29 mouse cellular contexts compared by ENCODE assay signal in genomic region chr8:57463757-57464156, GRCm38 (mm10). TPM values are rescaled to one million over a fixed set of nuclear protein-coding genes. Genes with fewer than 3 reads are reported as not detected.
DNase-seq lines count a peak whose midpoint lies in the region; ATAC-seq and TF ChIP-seq lines count a peak whose summit lies in the region.
"Had no signal": no experiment of that assay in that cellular context is flagged by ENCODE, and none has a peak within 500 bp of the region (broad histone marks: within the 10 kb centered on the region; RNA-seq: fewer than 3 reads in every experiment).

No protein-coding gene starts in this region.

- no peak overlapping the region for H3K4me3 ChIP-seq in kidney, adult 2 months (ENCODE audit: insufficient read depth, low read depth, low read length)
- H3K4me3 ChIP-seq in C2C12 (ENCODE audit: insufficient read depth, poor library complexity, severe bottlenecking) = no peak overlapping the region
- H3K4me3 ChIP-seq in intestine, embryonic 15.5 days (replicated peaks) = no peak overlapping the region
- H3K4me3 ChIP-seq in myocyte = no peak overlapping the region
- H3K4me3 ChIP-seq: embryonic facial prominence, embryonic 10.5 days; embryonic facial prominence, embryonic 13.5 days; erythroblast, embryonic 14.5 days; forebrain, embryonic 12.5 days; forebrain, embryonic 15.5 days; heart, adult 2 months; heart, embryonic 10.5 days; heart, embryonic 13.5 days had no signal

- no peak overlapping the region for H3K27ac ChIP-seq in kidney, adult 2 months (ENCODE audit: insufficient read depth, low read depth, low read length)
- no peak overlapping the region for H3K27ac ChIP-seq in intestine, embryonic 15.5 days
- H3K27ac ChIP-seq: embryonic facial prominence, embryonic 10.5 days; embryonic facial prominence, embryonic 13.5 days; forebrain, embryonic 12.5 days; forebrain, embryonic 15.5 days; heart, adult 2 months; heart, embryonic 10.5 days; heart, embryonic 13.5 days; hindbrain, embryonic 14.5 days had no signal

- WGBS in kidney, adult 2 months = 56% methylated on average over 3 of the region's 3 CpGs
- 74% methylated on average over 3 of the region's 3 CpGs for WGBS in intestine, embryonic 15.5 days

- no peak for TF ChIP-seq CTCF in kidney, adult 2 months (conservative IDR thresholded peaks at IDR 0.05; ENCODE audit: insufficient read depth, insufficient read length, low read depth, low read length)
- no peak for TF ChIP-seq CTCF in C2C12 (IDR thresholded peaks at IDR 0.05; ENCODE audit: control insufficient read depth, insufficient read depth, insufficient read length)

- 0 out of 2 replicates have a peak, but pooled peaks cover 4% of the 10 kb centered on the region for H3K4me1 ChIP-seq in kidney, adult 2 months (ENCODE audit: control insufficient read depth, insufficient read depth, low read length)
- H3K4me1 ChIP-seq in intestine, embryonic 15.5 days (replicated peaks) = no peaks in the 10 kb centered on the region
- H3K4me1 ChIP-seq: embryonic facial prominence, embryonic 10.5 days; embryonic facial prominence, embryonic 13.5 days; forebrain, embryonic 12.5 days; forebrain, embryonic 15.5 days had no signal

- TF ChIP-seq POLR2A in kidney, adult 2 months (IDR thresholded peaks at IDR 0.05; ENCODE audit: low read depth, low read length) = no peak
- TF ChIP-seq POLR2A in myocyte (IDR thresholded peaks at IDR 0.05; ENCODE audit: insufficient read length, low read depth) = no peak

- peak; percentile 76 for ATAC-seq in intestine, embryonic 15.5 days
- ATAC-seq in inflammation-experienced regulatory T-cells, adult 6 months = no peak
- ATAC-seq: CD4-positive, CD25-positive, alpha-beta regulatory T cell, adult 4 months; forebrain, embryonic 15.5 days had no signal

- H3K4me2 ChIP-seq in intestine, embryonic 15.5 days (replicated peaks) = no peak overlapping the region
- H3K4me2 ChIP-seq in myocyte (ENCODE audit: low read depth) = no peak overlapping the region
- H3K4me2 ChIP-seq: embryonic facial prominence, embryonic 13.5 days; forebrain, embryonic 12.5 days; forebrain, embryonic 15.5 days; heart, embryonic 13.5 days; hindbrain, embryonic 14.5 days had no signal

- DNase-seq in kidney, adult 2 months = peak; percentile 62
- DNase-seq in kidney, postnatal 4 days = no peak
- DNase-seq in right cerebral cortex, adult 18-20 months = no peak
- DNase-seq: adrenal gland, adult 8-10 months; adrenal gland, postnatal 25 days; B cell, adult 2 months; cerebellum, adult 11-12 months; cerebellum, adult 8-10 months; cerebellum, postnatal 10 days; cerebellum, postnatal 36 days; embryo, embryonic 11 days; gastrocnemius, postnatal 25 days; heart, adult 2 months; heart, postnatal 14 days; heart, postnatal 4 days had no signal

- H3K79me2 ChIP-seq in C2C12 (ENCODE audit: control insufficient read depth, insufficient read depth) (no peaks in the 10 kb centered on the region), myocyte (ENCODE audit: control insufficient read depth, insufficient read depth) (no peaks in the 10 kb centered on the region)

- H3K27me3 ChIP-seq in kidney, adult 2 months (replicated peaks; ENCODE audit: control insufficient read depth, insufficient read depth, low read length) = no peaks in the 10 kb centered on the region
- H3K27me3 ChIP-seq in C2C12 (ENCODE audit: control insufficient read depth, insufficient read depth, insufficient read length) = peaks cover 4% of the 10 kb centered on the region
- no peaks in the 10 kb centered on the region for H3K27me3 ChIP-seq in intestine, embryonic 15.5 days (replicated peaks)
- H3K27me3 ChIP-seq in myocyte (ENCODE audit: control insufficient read depth, insufficient read depth, insufficient read length) = peaks cover 7% of the 10 kb centered on the region
- H3K27me3 ChIP-seq: embryonic facial prominence, embryonic 13.5 days; forebrain, embryonic 12.5 days; forebrain, embryonic 15.5 days; heart, embryonic 13.5 days had no signal

- H3K9me3 ChIP-seq in intestine, embryonic 15.5 days = no peaks in the 10 kb centered on the region
- H3K9me3 ChIP-seq: embryonic facial prominence, embryonic 10.5 days; embryonic facial prominence, embryonic 13.5 days; forebrain, embryonic 12.5 days; forebrain, embryonic 15.5 days; heart, embryonic 10.5 days; heart, embryonic 13.5 days had no signal

- no peak overlapping the region for H3ac ChIP-seq in C2C12 (ENCODE audit: control insufficient read depth, insufficient read length, low read depth)
- H3ac ChIP-seq in myocyte (ENCODE audit: control insufficient read depth, insufficient read length) = no peak overlapping the region

- H3K9ac ChIP-seq in intestine, embryonic 15.5 days = no peak overlapping the region
- H3K9ac ChIP-seq: embryonic facial prominence, embryonic 13.5 days; forebrain, embryonic 12.5 days; forebrain, embryonic 15.5 days; heart, embryonic 13.5 days; hindbrain, embryonic 14.5 days had no signal

- no peaks in the 10 kb centered on the region for H3K36me3 ChIP-seq in kidney, adult 2 months (ENCODE audit: control insufficient read depth, insufficient read depth, low read length)
- H3K36me3 ChIP-seq in C2C12 (ENCODE audit: control insufficient read depth, insufficient read depth) = no peaks in the 10 kb centered on the region
- H3K36me3 ChIP-seq in intestine, embryonic 15.5 days = no peaks in the 10 kb centered on the region
- no peaks in the 10 kb centered on the region for H3K36me3 ChIP-seq in myocyte (ENCODE audit: control insufficient read depth, insufficient read depth)
- H3K36me3 ChIP-seq: embryonic facial prominence, embryonic 10.5 days; embryonic facial prominence, embryonic 13.5 days; forebrain, embryonic 12.5 days; forebrain, embryonic 15.5 days; heart, embryonic 10.5 days; heart, embryonic 13.5 days had no signal

- H3K79me3 ChIP-seq in C2C12 (ENCODE audit: low read depth) = no peaks in the 10 kb centered on the region

TF ChIP-seq in C2C12, 6 proteins besides CTCF, POLR2A, EP300 and RAD21:
- peak; percentile 55 for TF ChIP-seq CEBPB (IDR thresholded peaks at IDR 0.05; ENCODE audit: low read depth)
- no peak for TF ChIP-seq MYOD1 (IDR thresholded peaks at IDR 0.05; ENCODE audit: control insufficient read depth, insufficient read length, low read depth)
TF ChIP-seq in C2C12: peak in this region for 1.

TF ChIP-seq in myocyte, 11 proteins besides CTCF, POLR2A, EP300 and RAD21:
- no peak for TF ChIP-seq POLR2AphosphoS2 (IDR thresholded peaks at IDR 0.05; ENCODE audit: insufficient read length, low read depth)
- TF ChIP-seq CEBPB (IDR thresholded peaks at IDR 0.05; ENCODE audit: insufficient read depth, poor library complexity, severe bottlenecking) = peak; percentile 37; the same call in 1 of the 2 replicates
- TF ChIP-seq TCF3 (IDR thresholded peaks at IDR 0.05; ENCODE audit: insufficient read length, low read depth) = no peak
- TF ChIP-seq REST (IDR thresholded peaks at IDR 0.05; ENCODE audit: insufficient read depth, insufficient read length) = no peak

RNA-seq across cellular contexts. Expression of gene Scrg1, which starts 8.0 kb away (rescaled TPM):
- 0.68 and 1.2 TPM in 2 replicates for polyA plus RNA-seq in kidney, adult 2 months (2012; rRNA removed)
- polyA plus RNA-seq in C2C12 (2012; fragmentation: generic; extraction: Trizol) (not detected), myocyte (2012; fragmentation: generic; extraction: Trizol) (not detected)
- polyA plus RNA-seq in intestine, embryonic 15.5 days (2015; fragmentation: Nextera tagmentation; extraction: Ambion mirVana) = 0.21 and 0.25 TPM in 2 replicates
- not detected for polyA plus RNA-seq in inflammation-experienced regulatory T-cells, adult 6 months (2017; shearing (Covaris generic))
- polyA plus RNA-seq: CD4-positive, CD25-positive, alpha-beta regulatory T cell, adult 4 months; erythroblast, embryonic 14.5 days; gonadal fat pad, adult 2 months had no signal

RNA-seq across cellular contexts. Expression of gene Sap30, which starts 23.9 kb away (rescaled TPM):
- 26.6 and 35.1 TPM in 2 replicates for polyA plus RNA-seq in kidney, adult 2 months (2012; rRNA removed)
- 20.5 TPM for polyA plus RNA-seq in C2C12 (2012; fragmentation: generic; extraction: Trizol)
- 29.2 and 37.7 TPM in 2 replicates for polyA plus RNA-seq in intestine, embryonic 15.5 days (2015; fragmentation: Nextera tagmentation; extraction: Ambion mirVana)
- polyA plus RNA-seq in myocyte (2012; fragmentation: generic; extraction: Trizol) = 32.5 TPM
- polyA plus RNA-seq in inflammation-experienced regulatory T-cells, adult 6 months (2017; shearing (Covaris generic)) = 1 to 10 TPM in 1 of 3 experiments, under 1 TPM in 1, not detected in 1; 0.39 to 2.6 TPM

RNA-seq across cellular contexts. Expression of gene Hmgb2, which starts 48.0 kb away (rescaled TPM):
- 4.2 and 6.8 TPM in 2 replicates for polyA plus RNA-seq in kidney, adult 2 months (2012; rRNA removed)
- polyA plus RNA-seq in C2C12 (2012; fragmentation: generic; extraction: Trizol) = 87.2 TPM
- 281 and 387 TPM in 2 replicates for polyA plus RNA-seq in intestine, embryonic 15.5 days (2015; fragmentation: Nextera tagmentation; extraction: Ambion mirVana)
- 24.9 TPM for polyA plus RNA-seq in myocyte (2012; fragmentation: generic; extraction: Trizol)
- 1,000 to 10,000 TPM in 1 of 3 experiments, 100 to 1,000 TPM in 2; 206 to 1,205 (median 248) TPM for polyA plus RNA-seq in inflammation-experienced regulatory T-cells, adult 6 months (2017; shearing (Covaris generic))
